Mouse (Mus musculus) heart, postnatal 0 days (tissue): ENCODE data around the gene Tmco4. TPM values are rescaled to one million over a fixed set of nuclear protein-coding genes. Genes with fewer than 3 reads are reported as not detected.

Source experiments
- ATAC-seq: fragments of 200-750 bp; cut with Nextera tagmentation; 2 replicates; pipeline ENCODE4 v1.8.0; 2017; ENCODE audit warnings: low read depth, moderate number of reproducible peaks, moderate library complexity; ENCODE audit not compliant: insufficient read depth
- DNase-seq: peaks from one replicate; pipeline ENCODE4 v3.0.0-alpha.2; 2016; ENCODE audit warnings: low spot score
- H3K27ac ChIP-seq: fragments of 300-500 bp; sonication (generic); 2 replicates; pipeline ENCODE4 v1.5.1; 2014; ENCODE audit warnings: low read depth, mild to moderate bottlenecking
- H3K27me3 ChIP-seq: fragments of 300-500 bp; sonication (generic); 2 replicates; pipeline ENCODE4 v1.6.1; 2014; ENCODE audit warnings: low read length, mixed read lengths; ENCODE audit not compliant: control insufficient read depth, insufficient read depth
- H3K36me3 ChIP-seq: fragments of 300-500 bp; sonication (generic); replicated peaks from 2 replicates; pipeline ENCODE4 v1.6.1; 2014; ENCODE audit warnings: low read length, mixed read lengths; ENCODE audit not compliant: control insufficient read depth, insufficient read depth
- H3K4me1 ChIP-seq: fragments of 300-500 bp; sonication (generic); 2 replicates; pipeline ENCODE4 v1.6.1; 2014; ENCODE audit warnings: antibody characterized with exemption; ENCODE audit not compliant: control insufficient read depth, insufficient read depth
- H3K4me2 ChIP-seq: fragments of 300-500 bp; sonication (generic); 2 replicates; pipeline ENCODE4 v1.6.1; 2014; ENCODE audit warnings: low read depth, mild to moderate bottlenecking, low read length, moderate library complexity
- H3K4me3 ChIP-seq: fragments of 300-500 bp; sonication (generic); 2 replicates; pipeline ENCODE4 v1.5.1; 2014; ENCODE audit warnings: low read depth, low read length
- H3K9ac ChIP-seq: fragments of 300-500 bp; sonication (generic); replicated peaks from 2 replicates; pipeline ENCODE4 v1.6.1; 2014; ENCODE audit warnings: low read depth, low read length, mixed read lengths
- H3K9me3 ChIP-seq: fragments of 300-500 bp; sonication (generic); replicated peaks from 2 replicates; pipeline ENCODE4 v1.6.1; 2016; ENCODE audit warnings: low read length; ENCODE audit not compliant: control insufficient read depth
- CTCF ChIP-seq: IDR thresholded peaks from 2 replicates; pipeline ENCODE4 v1.5.1; 2016; ENCODE audit warnings: antibody characterized with exemption, control low read depth, low read depth
- EP300 ChIP-seq: IDR thresholded peaks from 2 replicates; pipeline ENCODE4 v1.6.1; 2016; ENCODE audit warnings: antibody characterized with exemption, low read depth
- WGBS: fragments of 180-500 bp; shearing (Covaris S2); extraction: QIAGEN DNeasy Blood & Tissue Kit; methylation state at CpG from one replicate; pipeline ENCODE4 v1.1.7; 2014; 5-methylcytosine and 5-hydroxymethylcytosine counted together
- polyA plus RNA-seq: library from polyadenylated mRNA; unstranded; fragments of >200 nt; fragmentation: Nextera tagmentation; extraction: Ambion mirVana; gene quantifications from 2 replicates; pipeline ENCODE4 v1.2.1, GENCODE M21; 2015
- total RNA-seq: library from RNA; depleted of rRNA; stranded (reverse); fragments of >200 nt; gene quantifications from 2 replicates; pipeline ENCODE4 v1.2.3, GENCODE M21; 2014; ENCODE audit warnings: low replicate concordance

Gene Tmco4
- total and polyA plus RNA-seq, 2 experiments from 2014 or later, result 7.7 to 16.9 TPM

DNA sequence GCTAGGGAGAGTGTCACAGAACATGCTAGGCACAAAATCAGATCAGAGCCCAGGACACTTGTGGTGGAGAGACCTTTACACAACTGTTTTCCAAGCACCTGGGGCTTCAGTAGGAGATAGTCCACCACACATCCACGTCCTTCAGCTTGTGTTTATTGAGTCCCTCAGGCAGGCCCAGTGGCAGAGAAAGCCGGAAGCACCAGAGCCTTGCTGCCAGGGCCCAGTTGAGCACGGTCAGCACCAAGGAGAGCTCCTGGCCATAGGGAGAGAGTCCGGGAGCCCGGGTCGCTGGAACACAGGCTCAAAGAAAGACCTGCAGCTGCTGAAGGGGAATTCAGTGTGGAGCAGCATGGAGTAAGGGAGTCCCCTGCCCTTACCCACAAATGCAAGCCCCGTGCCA is 86.9 kb downstream of the Tmco4 start:
- DNase-seq, result peak; percentile 55
- TF ChIP-seq CTCF (no peak), EP300 (no peak)
- Histone ChIP-seq H3K4me3 (no peak overlapping the region), H3K27ac (no peak overlapping the region), H3K4me2 (no peak overlapping the region), H3K9ac (no peak overlapping the region), H3K4me1 (peaks cover 11% of the 10 kb centered on the region; the same call in 1 of the 2 replicates), H3K9me3 (no peaks in the 10 kb centered on the region), H3K27me3 (no peaks in the 10 kb centered on the region), H3K36me3 (no peaks in the 10 kb centered on the region)
- no peak for ATAC-seq
- 3% methylated on average over 7 of the region's 7 CpGs for WGBS

DNA sequence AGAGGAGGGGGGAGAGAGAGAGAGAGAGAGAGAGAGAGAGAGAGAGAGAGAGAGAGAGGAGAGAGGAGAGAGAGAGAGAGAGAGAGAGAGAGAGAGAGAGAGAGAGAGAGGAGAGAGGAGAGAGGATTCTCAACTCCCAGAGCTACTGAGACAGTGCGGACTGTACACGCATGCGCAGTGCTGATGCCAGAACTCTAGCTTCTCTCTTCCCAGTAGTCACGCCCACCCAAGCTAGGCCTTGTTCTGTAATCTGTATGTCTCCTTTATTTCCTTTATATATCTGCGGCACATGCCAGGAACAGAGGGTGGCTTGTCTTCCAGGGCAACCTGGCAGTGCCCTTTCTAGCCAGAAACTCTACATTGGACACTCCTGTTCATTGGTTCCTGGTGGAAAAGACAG is 92.1 kb downstream of the Tmco4 start:
- no peak for ATAC-seq
- 78% methylated on average over 5 of the region's 5 CpGs for WGBS

DNA sequence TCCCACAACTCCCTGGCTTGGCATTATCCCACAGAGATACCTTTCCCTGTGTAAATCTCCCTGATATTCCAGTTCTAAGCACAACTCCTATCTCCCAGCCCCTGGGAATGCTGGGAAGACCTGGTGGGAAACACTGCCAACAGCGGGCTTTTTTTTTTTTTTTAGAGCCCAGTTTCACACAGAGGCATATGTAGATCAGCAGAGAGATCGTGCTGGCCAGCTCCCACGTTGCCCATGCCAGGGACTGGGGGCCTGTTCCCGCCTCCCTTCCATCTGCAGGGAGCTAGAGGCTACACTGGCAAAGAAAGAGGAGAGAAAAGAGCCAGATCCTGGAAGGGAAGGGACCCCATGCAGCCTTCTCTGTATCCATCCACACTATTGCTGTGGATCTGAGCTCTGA is 95.6 kb downstream of the Tmco4 start:
- TF ChIP-seq EP300, result no peak
- no peak for TF ChIP-seq CTCF
- H3K4me3 ChIP-seq, result no peak overlapping the region
- ATAC-seq (no peak), DNase-seq (no peak)
- no peak overlapping the region for H3K27ac ChIP-seq
- H3K9ac ChIP-seq, result no peak overlapping the region
- no peaks in the 10 kb centered on the region for H3K9me3 ChIP-seq
- no peaks in the 10 kb centered on the region for H3K4me1 ChIP-seq
- no peak overlapping the region for H3K4me2 ChIP-seq
- H3K36me3 ChIP-seq, result no peaks in the 10 kb centered on the region
- peaks cover 25% of the 10 kb centered on the region for H3K27me3 ChIP-seq
- 26% methylated on average over 4 of the region's 4 CpGs for WGBS

More for the DNA sequence above, 92.1 kb downstream of the Tmco4 start:
- H3K9ac ChIP-seq, result no peak overlapping the region
- no peaks in the 10 kb centered on the region for H3K4me1 ChIP-seq
- H3K27ac ChIP-seq, result no peak overlapping the region
- TF ChIP-seq EP300 (no peak), CTCF (no peak)
- no peaks in the 10 kb centered on the region for H3K36me3 ChIP-seq
- no peaks in the 10 kb centered on the region for H3K9me3 ChIP-seq
- DNase-seq, result no peak
- H3K4me3 ChIP-seq, result no peak overlapping the region
- peaks cover 4% of the 10 kb centered on the region; the same call in 1 of the 2 replicates for H3K27me3 ChIP-seq
- no peak overlapping the region for H3K4me2 ChIP-seq

DNA sequence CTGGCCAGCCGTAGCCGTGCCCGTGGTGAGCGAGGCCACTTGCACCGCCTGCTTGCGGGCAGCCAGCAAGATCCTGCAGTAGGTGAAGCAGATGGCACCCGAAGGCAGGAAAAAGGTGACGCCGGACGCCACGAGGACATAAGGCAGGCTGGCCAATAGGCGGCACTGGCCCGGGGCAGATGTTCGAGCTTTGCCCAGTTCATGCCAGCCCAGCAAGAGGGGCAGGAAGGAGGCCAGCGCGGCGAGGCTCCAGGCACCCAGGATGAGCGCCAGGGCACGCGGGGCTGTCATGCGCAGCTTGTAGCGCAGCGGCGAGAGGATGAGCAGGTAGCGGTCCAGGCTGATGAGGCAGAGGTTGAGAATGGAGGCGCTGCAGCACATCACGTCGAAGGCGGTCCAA is 101.4 kb downstream of the Tmco4 start:
- Histone ChIP-seq H3K4me2 (no peak overlapping the region), H3K27me3 (peaks cover 62% of the 10 kb centered on the region), H3K27ac (no peak overlapping the region), H3K9me3 (no peaks in the 10 kb centered on the region), H3K4me1 (peaks cover 9% of the 10 kb centered on the region), H3K9ac (no peak overlapping the region), H3K4me3 (peak overlapping the region; percentile 55), H3K36me3 (no peaks in the 10 kb centered on the region)
- ATAC-seq (no peak), DNase-seq (no peak)
- TF ChIP-seq EP300, result no peak
- no peak for TF ChIP-seq CTCF
- 21% methylated on average over 29 of the region's 29 CpGs for WGBS

DNA sequence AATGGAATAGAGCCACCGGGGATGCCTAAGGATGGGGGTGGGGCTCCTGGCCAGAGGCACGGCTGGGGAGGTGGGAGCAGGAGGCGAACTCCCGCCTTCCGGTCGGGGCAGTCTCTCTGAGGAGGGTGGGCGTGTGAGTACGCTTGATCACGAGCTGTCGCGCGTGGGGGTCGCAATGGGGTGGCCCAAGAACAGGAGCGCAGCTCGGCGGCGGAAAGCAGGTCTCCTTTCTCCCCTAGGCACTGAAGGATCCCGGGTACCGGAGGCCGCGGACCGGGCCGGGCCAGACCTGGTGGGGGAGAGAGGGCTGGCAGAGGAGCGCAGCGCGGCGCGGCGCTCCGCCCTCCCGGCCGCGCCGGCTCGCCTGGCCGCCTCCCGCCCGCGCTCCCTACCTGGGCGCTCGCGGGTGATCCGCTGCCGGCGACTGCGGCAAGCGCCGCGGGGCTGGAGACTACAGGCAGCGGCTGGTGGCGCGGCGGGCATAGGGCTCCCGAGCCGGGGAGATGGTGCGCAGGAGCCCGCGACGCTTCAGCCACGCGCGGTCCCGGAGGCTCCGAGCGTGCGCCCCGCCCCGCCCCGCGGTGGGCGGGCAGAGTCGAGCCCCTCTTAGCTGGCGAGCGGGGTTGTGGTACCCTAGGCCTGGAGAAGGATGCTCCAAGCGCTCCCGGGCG is 102.5 kb downstream of the Tmco4 start, which contains the start of gene Htr6:
TSS of gene Htr6 (minus strand) at position 530 of the 671 bp plus-strand sequence.
- Histone ChIP-seq H3K27me3 (peaks cover 54% of the 10 kb centered on the region), H3K9ac (0 out of 2 replicates have a peak within 1 kb of the TSS, but pooled peaks have one; percentile 26), H3K4me3 (peak within 1 kb of the TSS; percentile 55), H3K36me3 (no peaks in the 10 kb centered on the region), H3K4me2 (peak within 1 kb of the TSS; percentile 86), H3K4me1 (peaks cover 9% of the 10 kb centered on the region), H3K27ac (no peak within 1 kb of the TSS), H3K9me3 (no peaks in the 10 kb centered on the region)
- under 1% methylated on average over 55 of the region's 77 CpGs for WGBS
- no peak for TF ChIP-seq CTCF
- TF ChIP-seq EP300, result no peak
- ATAC-seq, result no peak
- DNase-seq, result no peak

DNA sequence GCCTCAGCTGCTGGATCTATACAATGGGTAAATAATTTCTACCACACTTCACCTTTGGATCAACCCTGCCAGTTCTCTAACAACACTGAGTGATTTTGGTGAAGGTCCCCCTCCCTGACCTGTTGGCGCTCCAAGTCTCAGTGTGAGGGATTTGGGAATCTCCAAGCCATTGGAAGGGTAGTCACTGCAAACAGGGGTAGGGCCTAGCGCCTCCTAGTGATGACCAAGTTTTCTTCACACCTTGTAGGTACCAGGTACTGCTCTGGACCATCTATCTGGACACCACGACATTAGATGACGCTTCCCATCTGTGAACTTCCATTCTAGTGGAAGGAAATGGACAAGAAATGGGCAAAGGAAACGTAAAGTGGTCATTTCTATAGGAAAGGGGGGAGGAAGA is 103.2 kb downstream of the Tmco4 start:
- Histone ChIP-seq H3K36me3 (no peaks in the 10 kb centered on the region), H3K27ac (no peak overlapping the region), H3K4me1 (peaks cover 9% of the 10 kb centered on the region), H3K9me3 (no peaks in the 10 kb centered on the region), H3K9ac (no peak overlapping the region), H3K4me3 (peak overlapping the region; percentile 55; the same call in 1 of the 2 replicates), H3K27me3 (peaks cover 52% of the 10 kb centered on the region), H3K4me2 (peak overlapping the region; percentile 86; the same call in 1 of the 2 replicates)
- WGBS, result 21% methylated on average over 5 of the region's 5 CpGs
- TF ChIP-seq EP300, result no peak
- peak; percentile 28 for TF ChIP-seq CTCF
- DNase-seq, result no peak
- ATAC-seq, result no peak
